Mouse (Mus musculus): ENCODE results near the gene Gm20388.

The Gm20388 gene

GRCm38 (mm10) chr8:122511552-122511951 is 2600.9 kb downstream of the Gm20388 start:
- DNase-seq (ENCODE audit: low read depth, low spot score) = no peak

- DNase-seq (ENCODE audit: low read depth, low spot score) = no peak
These were observed 2601.8 kb downstream of the Gm20388 start for GRCm38 (mm10) chr8:122512392-122512791.

GRCm38 (mm10) chr8:122515699-122516098 is 2605.1 kb downstream of the Gm20388 start:
- DNase-seq (ENCODE audit: low read depth, low spot score) = no peak

GRCm38 (mm10) chr8:122517541-122518190 is 2607.0 kb downstream of the Gm20388 start:
- no peak for DNase-seq (ENCODE audit: low read depth, low spot score)

- no peak for DNase-seq (ENCODE audit: low read depth, low spot score)
These were observed 2610.0 kb downstream of the Gm20388 start for GRCm38 (mm10) chr8:122520611-122521010.

GRCm38 (mm10) chr8:122522796-122523651 is 2612.4 kb downstream of the Gm20388 start:
- peak; percentile 99 for DNase-seq (ENCODE audit: low read depth, low spot score)

GRCm38 (mm10) chr8:122523652-122524360 is 2613.2 kb downstream of the Gm20388 start:
- peak; percentile 67 for DNase-seq (ENCODE audit: low read depth, low spot score)

- no peak for DNase-seq (ENCODE audit: low read depth, low spot score)
These were observed 2613.9 kb downstream of the Gm20388 start for GRCm38 (mm10) chr8:122524506-122524905.

GRCm38 (mm10) chr8:122525004-122525403 is 2614.4 kb downstream of the Gm20388 start:
- DNase-seq (ENCODE audit: low read depth, low spot score) = no peak

- DNase-seq (ENCODE audit: low read depth, low spot score) = no peak
These were observed 2615.4 kb downstream of the Gm20388 start for GRCm38 (mm10) chr8:122526084-122526483.

GRCm38 (mm10) chr8:122526526-122527170 is 2616.0 kb downstream of the Gm20388 start:
- no peak for DNase-seq (ENCODE audit: low read depth, low spot score)

GRCm38 (mm10) chr8:122527937-122528336 is 2617.3 kb downstream of the Gm20388 start:
- no peak for DNase-seq (ENCODE audit: low read depth, low spot score)

- DNase-seq (ENCODE audit: low read depth, low spot score) = no peak
These were observed 2618.5 kb downstream of the Gm20388 start for GRCm38 (mm10) chr8:122529159-122529558.

GRCm38 (mm10) chr8:122531312-122531711 is 2620.7 kb downstream of the Gm20388 start:
- no peak for DNase-seq (ENCODE audit: low read depth, low spot score)

GRCm38 (mm10) chr8:122537033-122537432 is 2626.4 kb downstream of the Gm20388 start:
- peak; percentile 70 for DNase-seq (ENCODE audit: low read depth, low spot score)

- no peak for DNase-seq (ENCODE audit: low read depth, low spot score)
These were observed 2627.2 kb downstream of the Gm20388 start for GRCm38 (mm10) chr8:122537812-122538211.

GRCm38 (mm10) chr8:122538310-122539076 is 2627.9 kb downstream of the Gm20388 start:
- DNase-seq (ENCODE audit: low read depth, low spot score) = no peak

GRCm38 (mm10) chr8:122544138-122544537 is 2633.5 kb downstream of the Gm20388 start:
- DNase-seq (ENCODE audit: low read depth, low spot score) = no peak

- no peak for DNase-seq (ENCODE audit: low read depth, low spot score)
These were observed 2635.6 kb downstream of the Gm20388 start for GRCm38 (mm10) chr8:122546066-122546755.

GRCm38 (mm10) chr8:122546811-122547453 is 2636.3 kb downstream of the Gm20388 start:
- no peak for DNase-seq (ENCODE audit: low read depth, low spot score)

Measured in ES-CJ7 (cell line).